Mouse (Mus musculus) ES-E14 (cell line): ENCODE results near the gene Rps6ka1. TPM values are rescaled to one million over a fixed set of nuclear protein-coding genes. Genes with fewer than 3 reads are reported as not detected.

ENCODE experiments used
- DNase-seq: peaks from one replicate; pipeline ENCODE4 v3.0.0-alpha.2; 2013; ENCODE audit warnings: low read depth, low spot score
- H3K27ac ChIP-seq: 2 replicates; pipeline ENCODE4 v1.5.1; 2012; ENCODE audit warnings: low read depth, mild to moderate bottlenecking, low read length, moderate library complexity, mixed read lengths; ENCODE audit not compliant: poor library complexity, insufficient read depth, severe bottlenecking
- H3K36me3 ChIP-seq: 2 replicates; pipeline ENCODE4 v1.6.1; 2012; ENCODE audit warnings: mild to moderate bottlenecking, low read length, moderate library complexity, mixed read lengths; ENCODE audit not compliant: control insufficient read depth, poor library complexity, insufficient read depth, severe bottlenecking
- H3K4me1 ChIP-seq, 2 experiments: fragments of 150-350 bp in 1 of 2; sonication (generic) in 1 of 2; 2 replicates each; pipeline ENCODE4 v1.6.1; 2012; ENCODE audit warnings: low read length in 2 of 2, mild to moderate bottlenecking in 1 of 2, mixed read lengths in 1 of 2; ENCODE audit not compliant: control insufficient read depth in 2 of 2, insufficient read depth in 2 of 2, poor library complexity in 1 of 2
- H3K4me3 ChIP-seq, 2 experiments: fragments of 150-350 bp in 1 of 2; sonication (generic) in 1 of 2; 2 replicates each; pipeline ENCODE4 v1.5.1; 2012; ENCODE audit warnings: low read length in 2 of 2, low read depth in 1 of 2, mild to moderate bottlenecking in 1 of 2, mixed read lengths in 1 of 2; ENCODE audit not compliant: insufficient read depth in 1 of 2, poor library complexity in 1 of 2, severe bottlenecking in 1 of 2
- H3K9ac ChIP-seq: 2 replicates; pipeline ENCODE4 v1.6.1; 2012; ENCODE audit warnings: low read depth, mild to moderate bottlenecking, low read length, mixed read lengths; ENCODE audit not compliant: poor library complexity, insufficient read depth, severe bottlenecking
- H3K9me3 ChIP-seq: fragments of 150-350 bp; sonication (generic); 2 replicates; pipeline ENCODE4 v1.6.1; 2012; ENCODE audit warnings: low read depth, mild to moderate bottlenecking, low read length; ENCODE audit not compliant: control insufficient read depth, insufficient read depth
- CHD2 ChIP-seq: IDR thresholded peaks from 2 replicates; pipeline ENCODE4 v1.6.1; 2014; ENCODE audit warnings: mild to moderate bottlenecking, low read depth, low read length, inconsistent platforms
- HCFC1 ChIP-seq: IDR thresholded peaks from 2 replicates; pipeline ENCODE4 v1.6.1; 2012; ENCODE audit warnings: low read length, inconsistent platforms, borderline replicate concordance; ENCODE audit not compliant: insufficient read depth
- MAFK ChIP-seq: IDR thresholded peaks from 2 replicates; pipeline ENCODE4 v1.6.1; 2014; ENCODE audit warnings: mild to moderate bottlenecking, low read depth, low read length, inconsistent platforms; ENCODE audit not compliant: insufficient read depth
- ZC3H11A ChIP-seq: IDR thresholded peaks from 2 replicates; pipeline ENCODE4 v1.6.1; 2012; ENCODE audit warnings: low read depth, mild to moderate bottlenecking, inconsistent platforms, low read length, borderline replicate concordance
- ZNF384 ChIP-seq: IDR thresholded peaks from 2 replicates; pipeline ENCODE4 v1.6.1; 2012; ENCODE audit warnings: low read depth, low read length, inconsistent platforms
- in situ Hi-C, 2 experiments: fragments of 600-800 bp; cut with MboI; formaldehyde crosslinking; loops; one replicate each; pipeline ENCODE4 v1.15.1; 2025; ENCODE audit warnings: low sequenced_read_pairs in 2 of 2, inconsistent platforms in 1 of 2; ENCODE audit not compliant: unreplicated experiment in 2 of 2
- total RNA-seq: library from RNA; depleted of rRNA; stranded (reverse); fragments of 300-350 nt; gene quantifications from 2 replicates; pipeline ENCODE4 v1.2.3, GENCODE M21; 2012

The Rps6ka1 gene
- total RNA-seq, 1 experiment: 87.1 TPM

- in situ Hi-C loops: no loop called here
- Histone ChIP-seq H3K36me3 (no peaks in the 10 kb centered on the region), H3K4me1 (peaks cover 6 to 8% of the 10 kb centered on the region in 2 experiments; a peak in 3 of 4 replicates), H3K27ac (no peak overlapping the region), H3K9me3 (no peaks in the 10 kb centered on the region), H3K9ac (no peak overlapping the region), H3K4me3 (no peak overlapping the region)
- TF ChIP-seq HCFC1 (no peak), CHD2 (no peak), ZNF384 (no peak), MAFK (no peak), ZC3H11A (no peak)
- no peak for DNase-seq
Observed at GRCm38 (mm10) chr4:133904326-133904725, 16.7 kb upstream of the Rps6ka1 start.

GRCm38 (mm10) chr4:133903372-133903771 lies 15.8 kb upstream of the Rps6ka1 start:
- Histone ChIP-seq H3K9ac (no peak overlapping the region; the same call in 1 of the 2 replicates), H3K4me1 (peaks cover 6 to 12% of the 10 kb centered on the region in 2 experiments; a peak in 3 of 4 replicates), H3K9me3 (no peaks in the 10 kb centered on the region), H3K27ac (peak overlapping the region; percentile 38; the same call in 1 of the 2 replicates), H3K4me3 (no peak overlapping the region), H3K36me3 (no peaks in the 10 kb centered on the region)
- no peak for DNase-seq
- TF ChIP-seq HCFC1: no peak
- no peak for TF ChIP-seq ZC3H11A
- TF ChIP-seq ZNF384: no peak
- no peak for TF ChIP-seq MAFK
- no peak for TF ChIP-seq CHD2
- in situ Hi-C loops: no loop called here

- H3K4me3 ChIP-seq: no peak overlapping the region
- in situ Hi-C loops: no loop called here
- no peaks in the 10 kb centered on the region for H3K36me3 ChIP-seq
- no peak overlapping the region; the same call in 1 of the 2 replicates for H3K27ac ChIP-seq
- no peaks in the 10 kb centered on the region for H3K9me3 ChIP-seq
- TF ChIP-seq HCFC1: no peak
- TF ChIP-seq ZNF384: no peak
- no peak for TF ChIP-seq ZC3H11A
- H3K4me1 ChIP-seq: peaks cover 10 to 15% of the 10 kb centered on the region in 2 experiments
- H3K9ac ChIP-seq: no peak overlapping the region
- DNase-seq: no peak
Observed at GRCm38 (mm10) chr4:133902510-133902909, 14.9 kb upstream of the Rps6ka1 start.

- Histone ChIP-seq H3K36me3 (no peaks in the 10 kb centered on the region), H3K4me3 (no peak overlapping the region), H3K4me1 (peaks cover 10 to 24% of the 10 kb centered on the region in 2 experiments), H3K9ac (0 out of 2 replicates have a peak overlapping the region, but pooled peaks have one; percentile 56), H3K9me3 (no peaks in the 10 kb centered on the region), H3K27ac (peak overlapping the region; percentile 100)
- no peak for TF ChIP-seq MAFK
- no peak for TF ChIP-seq CHD2
- no peak for TF ChIP-seq ZC3H11A
- TF ChIP-seq ZNF384: no peak
- no peak for DNase-seq
- in situ Hi-C loops: no loop called here
Observed at GRCm38 (mm10) chr4:133900887-133901286, 13.3 kb upstream of the Rps6ka1 start.

- peaks cover 10 to 27% of the 10 kb centered on the region in 2 experiments for H3K4me1 ChIP-seq
- H3K36me3 ChIP-seq: no peaks in the 10 kb centered on the region
- H3K9ac ChIP-seq: peak overlapping the region; percentile 81
- TF ChIP-seq ZC3H11A (no peak), CHD2 (no peak), MAFK (no peak), ZNF384 (no peak), HCFC1 (peak; percentile 25; the same call in 1 of the 2 replicates)
- peak; percentile 79 for DNase-seq
- peak overlapping the region; percentile 1 to 38; a peak in 2 of 4 replicates for H3K4me3 ChIP-seq
- in situ Hi-C loops: no loop called here
- H3K9me3 ChIP-seq: no peaks in the 10 kb centered on the region
- H3K27ac ChIP-seq: peak overlapping the region; percentile 100
Observed at GRCm38 (mm10) chr4:133900352-133900751, 12.8 kb upstream of the Rps6ka1 start.
